Mouse (Mus musculus): Measurements from ENCODE around the gene Scrn1.

Gene Scrn1

GRCm38 (mm10) chr6:54565665-54566545, at the start of gene Scrn1:
Scrn1 (minus strand) TSS chr6:54566489.
- peak; percentile 79 for DNase-seq (ENCODE audit: low read depth, low spot score)

DNA sequence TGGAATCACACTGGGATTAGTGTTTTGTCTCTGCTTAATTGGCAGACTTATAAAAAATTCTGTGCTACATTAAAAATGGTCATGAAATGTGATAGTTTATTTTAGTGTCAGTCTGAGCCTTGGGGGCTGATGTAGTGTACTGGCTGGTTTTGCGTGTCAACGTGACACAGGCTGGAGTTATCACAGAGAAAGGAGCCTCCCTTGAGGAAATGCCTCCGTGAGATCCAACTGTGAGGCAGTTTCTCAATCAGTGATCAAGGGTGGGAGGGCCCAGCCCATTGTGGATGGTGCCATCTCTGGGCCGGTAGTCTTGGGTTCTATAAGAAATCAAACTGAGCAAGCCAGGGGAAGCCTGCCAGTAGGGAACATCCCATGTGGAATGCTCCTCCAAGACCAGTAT, 40.0 kb upstream of the Scrn1 start:
- no peak for DNase-seq (ENCODE audit: low read depth, low spot score)

DNA sequence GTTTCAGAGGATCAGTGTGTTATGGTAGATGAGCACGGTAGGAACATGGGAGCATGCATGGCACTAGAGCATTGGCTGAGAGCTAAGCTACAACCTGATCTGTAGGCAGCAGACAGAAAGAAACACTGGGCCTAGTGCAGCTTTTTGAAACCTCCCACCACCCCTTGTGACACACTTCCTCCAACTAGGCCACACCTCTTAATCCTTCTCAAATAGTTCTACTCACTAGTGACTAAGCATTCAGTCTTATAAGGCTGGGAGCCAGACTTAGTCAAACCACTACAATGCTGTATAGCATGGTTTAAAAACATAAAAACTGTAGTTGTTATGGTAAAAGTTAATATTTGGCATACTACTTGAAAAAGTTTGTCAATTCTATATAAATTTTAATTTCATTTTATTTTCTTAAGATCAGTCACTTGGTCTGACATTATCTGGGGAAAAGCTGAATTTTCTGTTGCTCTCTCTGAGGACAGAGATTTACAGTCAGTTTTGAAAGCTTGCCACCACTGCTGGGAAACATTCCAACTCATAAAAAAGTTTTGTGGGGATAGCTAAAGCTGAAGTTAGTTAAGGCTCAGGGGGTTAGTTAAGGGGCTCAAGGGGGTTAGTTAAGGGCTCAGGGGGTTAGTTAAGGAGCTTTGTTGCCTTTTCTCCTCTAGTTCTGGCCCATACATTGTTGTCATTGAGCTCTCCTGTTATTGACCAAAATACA, 37.9 kb upstream of the Scrn1 start:
- no peak for DNase-seq (ENCODE audit: low read depth, low spot score)

DNA sequence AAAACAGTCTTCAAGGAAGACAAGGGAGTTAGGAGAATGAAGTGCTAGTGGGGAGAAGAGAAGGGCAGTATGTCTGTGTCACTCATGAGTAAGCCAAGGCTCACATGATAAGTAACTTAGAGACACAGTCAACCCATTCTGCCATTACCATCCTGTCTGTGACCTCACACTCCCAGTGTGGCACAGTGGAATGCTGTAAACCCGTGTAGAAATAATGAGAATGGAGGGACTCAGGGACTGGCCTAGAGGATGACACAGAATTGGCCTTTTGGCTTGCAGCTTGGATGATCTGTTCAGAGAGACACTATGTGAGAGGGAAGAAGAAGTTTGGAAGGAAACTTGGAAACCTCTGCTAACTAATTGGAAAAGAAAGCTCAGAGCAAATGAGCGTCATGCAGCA, 36.6 kb upstream of the Scrn1 start:
- no peak for DNase-seq (ENCODE audit: low read depth, low spot score)

GRCm38 (mm10) chr6:54600681-54601347, 34.5 kb upstream of the Scrn1 start:
- DNase-seq (ENCODE audit: low read depth, low spot score) = no peak

DNA sequence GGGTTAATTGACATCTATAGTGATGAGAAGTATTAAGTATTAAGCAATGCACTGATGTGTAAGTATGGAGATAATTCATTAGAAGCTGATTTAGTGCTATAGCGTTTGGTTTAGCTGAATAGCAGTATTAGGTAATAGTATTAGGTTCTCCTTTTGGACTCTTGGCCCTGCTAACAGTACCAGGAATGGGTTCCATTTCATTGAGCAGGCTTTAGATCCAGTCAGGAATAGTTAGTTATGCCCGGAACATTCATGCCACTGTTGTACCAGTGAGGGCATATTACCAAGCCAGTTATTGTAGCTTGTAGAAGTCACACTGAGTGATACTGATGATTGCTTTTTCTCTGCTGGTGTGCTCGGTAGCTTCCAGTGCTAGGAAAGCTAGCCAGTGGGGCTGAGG, 31.4 kb upstream of the Scrn1 start:
- no peak for DNase-seq (ENCODE audit: low read depth, low spot score)

- DNase-seq (ENCODE audit: low read depth, low spot score) = no peak
These were observed 30.9 kb upstream of the Scrn1 start, which contains the start of gene Fkbp14 for GRCm38 (mm10) chr6:54597208-54597607. Fkbp14 (minus strand) TSS chr6:54597308.

DNA sequence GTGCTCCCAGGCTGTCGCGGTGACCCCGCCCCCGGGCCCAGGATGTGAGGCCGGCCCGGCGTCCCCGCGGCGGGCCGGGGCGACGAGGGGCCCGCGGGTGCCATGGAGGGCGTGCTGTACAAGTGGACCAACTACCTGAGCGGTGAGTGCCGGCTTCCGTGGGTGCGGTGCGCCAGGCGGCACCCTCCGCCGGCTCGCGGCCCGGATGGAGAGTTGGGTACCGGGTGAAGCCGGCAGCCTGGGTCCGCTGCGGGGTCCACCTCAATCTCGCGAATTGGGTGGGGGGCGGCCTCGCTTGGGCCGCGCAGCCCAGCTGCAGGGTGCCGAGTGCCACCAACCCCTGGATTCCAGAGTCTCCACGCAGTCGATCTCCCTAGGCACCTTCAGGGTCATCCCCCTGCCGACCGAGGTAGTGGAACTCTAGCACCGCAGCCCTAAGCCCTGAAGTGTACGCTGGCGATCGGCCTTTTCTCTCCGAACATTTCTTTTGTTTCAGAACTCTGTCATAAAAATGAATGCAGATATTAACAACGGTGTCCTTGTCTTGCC, 29.1 kb upstream of the Scrn1 start:
- no peak for DNase-seq (ENCODE audit: low read depth, low spot score)

DNA sequence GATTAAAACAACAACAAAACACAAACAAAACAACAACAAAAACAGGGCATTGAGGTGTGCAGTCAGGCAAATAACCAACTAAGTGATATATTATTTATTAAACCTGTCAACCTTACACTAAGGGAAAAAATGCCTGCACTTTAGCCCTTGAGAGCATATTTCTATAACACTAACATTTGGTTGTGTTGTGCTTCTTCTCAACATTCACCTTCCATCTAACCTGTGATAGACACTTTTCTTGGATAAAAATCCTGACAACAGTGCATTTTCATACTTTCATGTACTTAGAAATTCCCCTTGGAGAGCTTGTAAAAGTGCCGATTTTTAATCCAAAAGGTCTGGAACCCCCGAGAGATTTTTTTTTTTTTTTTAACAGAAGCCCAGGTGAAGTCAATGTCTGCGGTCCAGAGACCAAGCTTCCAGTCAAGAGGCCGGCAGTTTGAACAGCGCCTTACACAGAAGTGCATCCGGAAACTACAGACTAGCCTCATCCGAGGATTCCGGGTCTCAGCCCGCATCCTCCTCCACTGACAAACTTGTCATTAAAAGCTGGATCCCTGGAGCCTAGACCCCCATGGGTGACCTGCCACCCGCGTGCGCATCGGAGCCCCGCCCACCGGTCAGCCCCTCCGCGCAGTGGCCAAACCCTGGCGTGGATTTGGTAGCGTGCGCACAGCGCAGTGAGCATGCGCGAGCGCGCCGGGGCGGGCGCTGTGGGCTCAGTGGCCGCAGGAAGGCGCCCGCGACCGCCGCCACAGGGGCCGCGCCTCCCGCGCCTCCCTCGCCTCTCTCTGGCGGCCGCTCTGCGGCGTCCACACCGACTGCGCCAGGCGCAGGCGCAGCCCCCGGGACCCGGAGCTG, 28.4 kb upstream of the Scrn1 start, which contains the start of gene Plekha8:
Plekha8 (plus strand) TSS at position 643 of the 861 bp plus-strand sequence.
- DNase-seq (ENCODE audit: low read depth, low spot score) = peak; percentile 79

GRCm38 (mm10) chr6:54593766-54594468, 27.6 kb upstream of the Scrn1 start:
- DNase-seq (ENCODE audit: low read depth, low spot score) = no peak

DNA sequence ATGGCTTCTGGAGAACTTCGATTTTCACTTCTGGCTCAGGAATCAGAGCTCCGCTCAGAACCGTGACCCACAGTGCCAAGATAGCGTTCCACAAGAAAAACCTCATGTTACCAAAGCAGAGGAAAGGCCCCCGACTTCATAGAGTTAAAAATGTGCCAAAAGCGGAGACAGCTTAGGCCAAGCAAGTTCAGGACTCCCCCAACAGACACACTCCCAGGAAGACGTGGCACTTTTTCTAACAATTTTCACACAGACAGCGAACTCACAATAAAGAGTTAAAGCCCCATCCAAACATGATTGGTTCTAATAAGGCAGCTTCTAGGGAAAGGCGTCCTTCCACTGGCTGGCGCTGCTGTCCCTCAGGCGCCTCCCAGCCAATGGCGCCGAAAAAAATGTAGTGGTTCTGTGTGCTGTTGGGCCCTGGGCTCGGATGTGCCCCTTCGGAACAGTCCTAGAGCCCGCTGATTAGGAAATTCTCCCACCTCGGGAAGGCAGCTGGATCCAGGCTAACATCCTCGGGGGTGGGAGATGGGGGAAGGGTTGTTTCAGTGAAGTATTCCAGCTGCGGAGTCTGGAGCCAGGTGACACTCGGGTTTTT, 26.7 kb upstream of the Scrn1 start:
- peak; percentile 94 for DNase-seq (ENCODE audit: low read depth, low spot score)

DNA sequence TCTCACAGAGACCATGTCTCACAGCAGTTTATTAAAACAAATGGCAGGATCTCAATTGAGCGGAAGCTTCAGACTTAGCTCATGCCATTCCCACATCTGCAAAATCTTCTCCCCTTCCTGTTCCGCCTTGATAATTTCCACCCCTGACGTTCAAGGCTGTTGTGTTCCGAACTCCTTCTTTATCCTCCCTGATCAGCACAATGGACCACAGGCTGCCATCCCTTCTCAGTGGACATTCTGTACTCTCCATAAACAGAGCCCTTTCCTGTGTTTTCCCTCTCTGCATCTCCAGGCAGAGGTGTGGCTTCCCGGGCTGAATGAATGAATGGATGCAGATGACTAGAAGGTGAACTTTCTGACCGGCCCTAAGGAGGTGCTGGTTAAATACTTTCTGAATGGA, 25.5 kb upstream of the Scrn1 start:
- DNase-seq (ENCODE audit: low read depth, low spot score) = no peak

DNA sequence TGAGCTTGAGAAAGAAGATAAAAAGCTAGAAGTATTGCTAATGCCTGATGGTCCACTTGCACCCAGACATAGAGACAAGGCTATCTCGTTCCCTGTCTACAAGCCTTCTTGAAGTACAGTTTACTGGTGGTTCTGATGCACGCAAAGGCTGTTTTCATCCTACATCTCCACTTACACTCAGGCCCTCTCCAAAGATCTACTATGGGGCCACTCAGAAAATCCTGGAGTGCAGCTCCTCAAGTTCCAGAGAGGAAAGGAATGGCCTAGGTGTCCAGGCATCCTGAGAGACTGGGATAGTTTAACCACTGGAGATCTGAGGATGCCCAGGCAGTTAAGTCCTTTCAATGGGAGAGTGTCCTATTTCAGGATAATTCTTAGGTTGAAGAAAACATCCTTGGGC, 24.4 kb upstream of the Scrn1 start:
- no peak for DNase-seq (ENCODE audit: low read depth, low spot score)

DNA sequence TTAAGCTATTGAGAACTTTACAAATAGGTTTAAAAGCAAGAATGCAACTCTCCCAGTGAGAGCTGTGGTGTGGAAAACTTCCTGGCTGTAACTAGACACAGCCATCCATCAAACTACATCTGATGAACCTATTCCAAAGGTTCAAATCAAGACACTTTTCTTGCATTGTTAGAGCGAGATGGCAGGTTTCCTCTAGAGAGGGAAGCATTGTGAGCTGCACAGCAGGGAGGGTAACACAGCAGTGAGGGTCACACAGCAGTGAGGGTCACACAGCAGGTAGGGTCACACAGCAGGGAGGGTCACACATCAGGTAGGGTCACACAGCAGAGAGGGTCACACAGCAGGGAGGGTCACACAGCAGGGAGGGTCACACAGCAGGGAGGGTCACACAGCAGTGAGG, 21.9 kb upstream of the Scrn1 start:
- no peak for DNase-seq (ENCODE audit: low read depth, low spot score)

GRCm38 (mm10) chr6:54587683-54588082, 21.4 kb upstream of the Scrn1 start:
- DNase-seq (ENCODE audit: low read depth, low spot score) = no peak

DNA sequence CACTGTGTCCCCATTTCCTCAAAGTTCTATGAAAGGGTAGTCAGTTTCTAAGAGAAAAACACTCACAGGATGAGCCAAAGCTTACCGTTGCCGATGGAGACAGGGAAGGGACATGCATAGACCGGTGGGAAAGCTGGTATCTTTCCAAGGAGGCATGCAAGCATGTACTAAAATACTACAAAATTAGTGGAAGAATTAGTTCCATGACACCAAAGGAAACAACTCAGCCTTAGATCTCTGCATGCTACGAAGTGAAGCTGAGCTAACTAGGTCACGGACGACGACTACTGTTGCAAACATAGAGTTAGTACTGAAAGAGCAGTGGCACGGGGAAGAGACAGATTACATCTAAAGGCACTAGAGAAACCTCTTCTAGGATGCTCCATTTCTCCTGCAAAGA, 20.6 kb upstream of the Scrn1 start:
- DNase-seq (ENCODE audit: low read depth, low spot score) = no peak

DNA sequence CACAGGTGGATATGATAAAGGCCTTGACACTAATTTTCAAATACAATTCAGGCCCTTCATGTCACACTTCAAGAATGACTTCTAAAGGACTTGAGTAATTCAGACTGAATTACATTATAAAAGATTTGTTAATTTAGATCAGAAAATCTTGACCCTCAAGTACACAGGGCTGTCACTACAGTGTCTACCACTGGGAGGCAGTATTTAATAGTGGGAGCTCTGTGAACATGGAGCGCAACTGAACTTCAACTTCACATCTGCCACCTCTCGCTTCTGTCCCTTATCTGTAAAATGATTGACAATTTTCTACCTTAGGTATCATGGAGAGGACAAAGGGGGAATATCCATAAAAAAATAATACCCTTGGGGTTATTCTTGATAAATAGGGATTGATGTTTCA, 19.9 kb upstream of the Scrn1 start:
- DNase-seq (ENCODE audit: low read depth, low spot score) = no peak

DNA sequence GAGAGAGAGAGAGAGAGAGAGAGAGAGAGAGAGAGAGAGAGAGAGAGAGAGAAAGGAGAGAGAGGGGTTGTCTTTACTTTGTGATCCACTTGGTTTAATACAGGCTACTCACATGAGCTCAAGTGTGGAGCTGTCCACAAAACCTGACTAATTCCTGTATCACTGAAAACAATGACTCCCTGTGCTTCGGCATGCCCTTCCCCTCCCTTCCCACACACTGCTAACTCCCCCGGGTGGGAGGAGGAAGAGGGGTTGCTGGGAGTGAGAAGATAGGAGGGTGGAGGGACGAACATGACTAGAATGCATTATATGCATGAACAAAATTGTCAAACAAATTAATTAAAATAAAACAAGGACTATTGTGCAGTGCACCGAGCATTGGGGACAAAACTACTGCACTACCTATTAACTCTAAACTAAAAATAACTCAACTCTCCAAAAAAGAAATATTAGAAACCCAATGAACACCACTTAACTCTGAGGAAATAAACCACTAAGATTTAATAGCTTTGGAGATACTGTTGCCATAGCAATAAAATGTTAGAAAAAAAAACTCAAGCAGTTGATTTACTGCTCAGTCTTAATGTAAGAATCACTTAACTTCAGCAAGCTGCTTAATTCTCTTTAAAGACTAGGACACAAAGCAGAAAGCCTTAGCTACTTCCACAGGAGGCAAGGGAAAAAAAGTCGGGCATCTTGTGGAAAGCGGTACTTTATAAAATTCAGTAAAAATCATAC, 7.1 kb upstream of the Scrn1 start:
- no peak for DNase-seq (ENCODE audit: low read depth, low spot score)

DNA sequence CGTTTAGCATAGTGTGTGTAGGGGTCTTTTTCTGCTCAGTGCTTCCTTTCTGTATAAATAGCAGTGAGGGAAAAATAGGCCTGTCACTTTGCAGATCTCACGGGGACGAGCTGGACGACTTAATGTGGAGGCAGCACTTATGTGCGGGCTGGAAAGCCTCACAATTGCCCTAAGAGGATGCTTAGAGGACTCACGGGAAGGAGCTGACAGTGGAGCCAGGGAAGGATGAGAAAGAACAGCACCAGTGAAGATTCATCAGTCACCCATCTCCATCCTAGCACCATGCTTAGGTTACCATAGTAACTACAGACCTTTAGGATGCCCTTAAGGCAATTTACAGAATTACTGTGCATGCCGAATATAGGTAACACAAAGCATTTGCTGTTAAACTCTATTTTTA, 3.5 kb upstream of the Scrn1 start:
- DNase-seq (ENCODE audit: low read depth, low spot score) = no peak

Measured in telencephalon, adult 2 months (tissue).